Mouse (Mus musculus): ENCODE measurements around the gene Znhit2. TPM values are rescaled to one million over a fixed set of nuclear protein-coding genes. Genes with fewer than 3 reads are reported as not detected.
A peak's percentile ranks its signal among the peaks of the same experiment; 100 is the strongest.

Gene Znhit2
- polyA plus RNA-seq, 1 experiment from 2014 or later: 29.9 TPM

DNA sequence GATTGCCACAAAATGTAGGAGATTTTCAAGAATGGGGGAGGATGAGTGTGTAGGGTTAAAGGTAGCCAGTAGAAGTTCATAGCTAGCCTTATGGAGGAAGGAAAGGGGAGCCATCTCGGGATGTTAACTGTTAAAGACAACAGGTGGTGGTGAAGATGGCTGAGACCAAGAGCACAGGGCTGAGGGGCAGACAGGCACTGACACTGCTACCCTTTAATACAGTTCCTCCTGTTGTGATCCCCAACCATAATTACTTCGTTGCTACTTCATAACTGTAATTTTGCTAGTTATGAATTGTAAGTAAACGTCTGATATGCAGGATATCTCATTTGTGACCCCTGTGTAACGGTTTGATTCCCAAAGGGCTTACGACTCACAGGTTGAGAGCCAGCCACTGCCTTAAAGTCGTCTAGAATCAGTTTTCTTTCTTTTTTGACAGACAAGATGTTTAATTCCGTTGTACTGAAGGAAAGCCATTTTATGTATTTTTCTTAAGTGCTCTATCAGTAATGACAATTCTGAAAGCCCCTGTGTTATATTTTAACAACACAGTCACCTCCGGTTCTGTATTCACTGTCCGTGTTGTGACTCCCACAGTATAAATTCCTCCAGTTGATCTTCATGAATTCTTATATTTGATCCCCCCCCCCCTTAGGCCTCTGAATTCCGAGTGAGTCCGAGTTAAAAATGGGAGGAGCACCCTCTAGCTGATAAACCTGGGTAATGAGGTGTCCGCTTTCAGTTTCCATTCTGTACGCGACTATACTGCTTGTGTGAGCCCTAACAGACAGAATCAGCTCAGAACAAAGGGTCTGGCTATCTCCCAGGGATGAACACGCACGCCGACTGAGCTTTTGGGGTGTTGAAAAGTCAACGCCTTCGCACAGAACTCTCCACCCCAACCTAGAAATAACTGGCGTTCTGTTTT, 15.4 kb upstream of the Znhit2 start:
- peaks cover 23% of the 10 kb centered on the region for H3K36me3 ChIP-seq (ENCODE audit: control insufficient read depth, insufficient read depth, low read length)
- H3K9me3 ChIP-seq (ENCODE audit: control insufficient read depth, low read length): no peaks in the 10 kb centered on the region
- H3K9ac ChIP-seq (ENCODE audit: low read depth, low read length): peak overlapping the region; percentile 94
- H3K27ac ChIP-seq (ENCODE audit: low read length): peak overlapping the region; percentile 97
- H3K4me1 ChIP-seq (ENCODE audit: control insufficient read depth, insufficient read depth, low read length): peaks cover 12% of the 10 kb centered on the region
- peak overlapping the region; percentile 80 for H3K4me3 ChIP-seq (ENCODE audit: low read length)
- H3K27me3 ChIP-seq (replicated peaks; ENCODE audit: control insufficient read depth, insufficient read depth, low read length): no peaks in the 10 kb centered on the region
- ATAC-seq: peak; percentile 54
- peak overlapping the region; percentile 77 for H3K4me2 ChIP-seq (ENCODE audit: low read depth, low read length)
- WGBS: 11% methylated on average over 20 of the region's 20 CpGs

DNA sequence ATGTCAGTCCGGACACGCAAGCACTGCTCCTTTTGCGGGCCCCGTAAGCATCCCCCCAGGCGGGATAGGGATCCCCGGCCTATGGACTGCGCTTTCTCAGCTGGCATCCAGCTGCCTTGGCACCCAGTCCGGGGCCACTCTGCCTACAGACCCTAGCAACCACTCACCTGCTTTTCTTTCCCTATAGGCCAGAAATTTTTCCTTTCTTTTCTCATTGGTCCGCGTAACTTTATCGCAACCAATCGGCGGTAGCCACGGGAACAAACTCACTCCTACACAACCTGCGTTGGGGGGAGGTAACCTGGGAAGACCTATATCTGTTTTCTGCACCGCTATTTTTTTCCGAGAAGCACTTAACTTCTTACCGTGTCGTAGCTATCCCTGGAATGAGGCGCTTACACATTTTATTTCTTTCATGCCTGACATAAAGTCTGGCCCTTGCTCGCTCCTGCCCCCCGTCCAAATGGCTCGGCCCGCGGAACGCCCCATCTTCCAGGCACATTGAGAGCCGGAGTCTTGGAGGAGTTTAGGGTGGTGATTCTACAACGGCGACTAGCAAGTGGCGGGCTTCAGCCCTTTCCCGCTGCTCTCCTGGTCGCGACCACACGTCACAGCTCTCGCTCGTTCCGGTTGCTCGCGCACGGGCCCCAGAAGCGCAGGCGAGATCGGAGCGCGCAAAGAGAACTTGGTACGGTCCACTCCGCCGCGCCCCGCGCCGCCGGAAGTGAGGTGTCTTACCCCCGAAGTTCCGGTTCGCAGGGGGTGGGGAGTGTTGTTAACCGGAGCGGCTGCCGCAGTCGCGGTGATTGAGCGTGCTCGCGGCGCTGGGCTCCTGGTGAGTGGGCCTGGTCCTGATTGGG, 14.5 kb upstream of the Znhit2 start, which contains the start of gene Syvn1:
Syvn1 (plus strand) TSS at position 283 of the 860 bp plus-strand sequence.
- H3K4me2 ChIP-seq (ENCODE audit: low read depth, low read length): peak within 1 kb of the TSS; percentile 77
- peaks cover 12% of the 10 kb centered on the region for H3K4me1 ChIP-seq (ENCODE audit: control insufficient read depth, insufficient read depth, low read length)
- H3K4me3 ChIP-seq (ENCODE audit: low read length): peak within 1 kb of the TSS; percentile 80
- peak; percentile 92 for ATAC-seq
- no peaks in the 10 kb centered on the region for H3K9me3 ChIP-seq (ENCODE audit: control insufficient read depth, low read length)
- H3K36me3 ChIP-seq (ENCODE audit: control insufficient read depth, insufficient read depth, low read length): peaks cover 31% of the 10 kb centered on the region
- under 1% methylated on average over 65 of the region's 65 CpGs for WGBS
- H3K9ac ChIP-seq (ENCODE audit: low read depth, low read length): peak within 1 kb of the TSS; percentile 94
- no peaks in the 10 kb centered on the region for H3K27me3 ChIP-seq (replicated peaks; ENCODE audit: control insufficient read depth, insufficient read depth, low read length)
- H3K27ac ChIP-seq (ENCODE audit: low read length): peak within 1 kb of the TSS; percentile 99

DNA sequence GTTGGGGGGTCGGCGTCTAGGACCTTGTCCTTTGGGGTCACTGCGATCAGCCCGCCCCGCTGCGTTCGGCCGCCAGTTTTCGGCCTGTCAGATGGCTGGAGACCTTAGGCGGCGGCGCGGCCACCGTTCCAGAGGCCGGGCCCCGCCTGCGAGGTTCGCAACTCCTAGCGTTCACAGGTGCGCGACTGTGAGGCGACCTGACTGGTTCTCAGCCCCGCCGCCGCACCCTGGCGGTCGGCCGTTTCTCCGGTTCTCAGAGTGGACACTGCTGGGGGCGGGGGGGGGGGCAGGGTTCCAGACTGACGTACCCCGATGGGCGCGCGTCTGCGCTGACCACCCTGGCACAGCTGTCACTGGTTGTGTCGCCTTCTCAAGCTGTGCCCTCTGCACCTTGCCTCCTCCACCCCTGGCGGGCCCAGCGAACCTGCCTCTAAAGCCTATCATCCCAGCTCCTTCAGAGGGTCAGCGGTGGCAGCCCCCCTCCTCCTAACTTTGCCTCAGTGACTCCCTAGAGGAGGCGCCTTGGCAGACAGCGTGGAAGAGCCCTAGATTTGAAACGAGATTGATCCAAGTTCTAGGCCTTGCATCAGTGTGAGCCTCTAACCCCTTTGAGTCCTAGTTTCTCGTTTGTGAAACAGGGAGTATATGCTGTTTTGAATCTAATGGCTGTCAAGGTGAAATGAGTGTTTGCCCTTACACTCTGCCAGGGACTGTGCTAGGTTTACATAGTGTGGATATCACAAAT, 13.7 kb upstream of the Znhit2 start:
- peak overlapping the region; percentile 77 for H3K4me2 ChIP-seq (ENCODE audit: low read depth, low read length)
- H3K4me1 ChIP-seq (ENCODE audit: control insufficient read depth, insufficient read depth, low read length): peaks cover 12% of the 10 kb centered on the region
- H3K27me3 ChIP-seq (replicated peaks; ENCODE audit: control insufficient read depth, insufficient read depth, low read length): no peaks in the 10 kb centered on the region
- H3K36me3 ChIP-seq (ENCODE audit: control insufficient read depth, insufficient read depth, low read length): peaks cover 35% of the 10 kb centered on the region
- peak overlapping the region; percentile 94 for H3K9ac ChIP-seq (ENCODE audit: low read depth, low read length)
- WGBS: under 1% methylated on average over 41 of the region's 44 CpGs
- ATAC-seq: peak; percentile 34
- no peaks in the 10 kb centered on the region for H3K9me3 ChIP-seq (ENCODE audit: control insufficient read depth, low read length)
- H3K4me3 ChIP-seq (ENCODE audit: low read length): peak overlapping the region; percentile 80
- peak overlapping the region; percentile 99 for H3K27ac ChIP-seq (ENCODE audit: low read length)

DNA sequence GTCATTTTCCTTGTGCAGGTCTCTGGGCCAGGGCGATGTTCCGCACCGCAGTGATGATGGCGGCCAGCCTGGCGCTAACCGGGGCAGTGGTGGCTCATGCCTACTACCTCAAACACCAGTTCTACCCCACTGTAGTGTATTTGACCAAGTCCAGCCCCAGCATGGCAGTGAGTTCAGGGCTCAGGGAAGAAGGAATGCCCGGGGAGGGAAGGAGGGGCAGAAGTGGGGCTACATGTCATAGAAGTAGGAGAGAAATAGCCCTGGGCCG, 13.2 kb upstream of the Znhit2 start:
- Histone ChIP-seq H3K27ac (ENCODE audit: low read length) (no peak overlapping the region), H3K4me2 (ENCODE audit: low read depth, low read length) (peak overlapping the region; percentile 77), H3K9me3 (ENCODE audit: control insufficient read depth, low read length) (no peaks in the 10 kb centered on the region), H3K9ac (ENCODE audit: low read depth, low read length) (peak overlapping the region; percentile 94), H3K27me3 (replicated peaks; ENCODE audit: control insufficient read depth, insufficient read depth, low read length) (no peaks in the 10 kb centered on the region), H3K36me3 (ENCODE audit: control insufficient read depth, insufficient read depth, low read length) (peaks cover 38% of the 10 kb centered on the region), H3K4me3 (ENCODE audit: low read length) (peak overlapping the region; percentile 80), H3K4me1 (ENCODE audit: control insufficient read depth, insufficient read depth, low read length) (peaks cover 12% of the 10 kb centered on the region)
- no peak for ATAC-seq
- 84% methylated on average over 8 of the region's 8 CpGs for WGBS

DNA sequence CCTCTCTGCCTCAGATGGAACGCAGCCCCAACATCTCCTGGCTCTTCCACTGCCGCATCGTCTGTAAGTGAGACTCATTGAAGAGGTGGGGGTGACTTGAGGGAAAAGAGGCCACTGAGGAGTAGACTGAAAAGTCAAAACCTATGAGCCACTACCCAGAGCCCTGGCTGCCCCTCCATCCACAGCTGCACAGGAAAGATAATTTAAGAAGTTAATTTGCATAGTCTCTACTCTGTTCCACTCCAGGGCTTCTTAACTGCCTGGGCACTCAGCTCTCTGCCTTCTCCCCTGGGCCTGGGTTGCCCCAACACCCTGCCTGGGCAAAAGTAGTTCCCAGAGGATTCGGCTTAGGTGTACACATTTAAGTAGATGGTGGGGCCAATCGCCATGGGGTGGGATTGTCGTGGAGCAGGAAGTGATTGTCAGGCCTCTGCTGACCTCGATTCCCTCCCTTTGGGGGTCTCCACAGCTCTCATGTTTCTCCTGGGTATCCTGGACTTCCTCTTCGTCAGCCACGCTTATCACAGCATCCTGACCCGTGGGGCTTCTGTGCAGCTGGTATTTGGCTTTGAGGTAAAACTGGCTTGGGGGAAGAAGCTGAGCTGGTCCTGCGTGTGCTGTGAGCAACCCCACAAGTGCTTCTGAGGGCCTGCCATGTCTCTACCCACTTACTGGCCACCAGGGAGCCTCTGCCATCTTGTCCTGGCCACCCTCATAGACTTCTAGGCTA, 12.1 kb upstream of the Znhit2 start:
- peaks cover 46% of the 10 kb centered on the region for H3K36me3 ChIP-seq (ENCODE audit: control insufficient read depth, insufficient read depth, low read length)
- peak overlapping the region; percentile 94; the same call in 1 of the 2 replicates for H3K9ac ChIP-seq (ENCODE audit: low read depth, low read length)
- no peak for ATAC-seq
- no peaks in the 10 kb centered on the region for H3K27me3 ChIP-seq (replicated peaks; ENCODE audit: control insufficient read depth, insufficient read depth, low read length)
- no peak overlapping the region for H3K4me2 ChIP-seq (ENCODE audit: low read depth, low read length)
- peaks cover 12% of the 10 kb centered on the region for H3K4me1 ChIP-seq (ENCODE audit: control insufficient read depth, insufficient read depth, low read length)
- 83% methylated on average over 11 of the region's 11 CpGs for WGBS
- no peak overlapping the region for H3K4me3 ChIP-seq (ENCODE audit: low read length)
- H3K27ac ChIP-seq (ENCODE audit: low read length): no peak overlapping the region
- H3K9me3 ChIP-seq (ENCODE audit: control insufficient read depth, low read length): no peaks in the 10 kb centered on the region

DNA sequence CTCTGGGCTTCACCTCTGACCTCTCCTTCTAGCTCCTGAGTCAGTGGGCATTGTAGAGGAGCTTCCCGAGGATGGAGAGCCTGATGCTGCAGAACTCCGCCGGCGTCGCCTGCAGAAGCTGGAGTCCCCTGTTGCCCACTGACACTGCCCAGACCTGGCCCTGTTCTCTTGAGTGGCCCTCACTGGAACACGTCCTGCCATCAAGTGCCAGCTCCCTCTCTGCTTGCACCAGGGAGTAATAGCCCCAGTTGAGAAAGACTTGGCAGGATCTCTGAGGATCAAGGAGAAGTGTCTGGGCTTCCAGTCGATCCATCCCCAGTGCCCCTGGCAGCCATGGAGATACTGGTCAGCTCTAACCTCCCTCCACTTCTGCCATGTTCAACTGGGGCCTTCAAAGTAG, 8.5 kb upstream of the Znhit2 start:
- Histone ChIP-seq H3K27me3 (replicated peaks; ENCODE audit: control insufficient read depth, insufficient read depth, low read length) (no peaks in the 10 kb centered on the region), H3K27ac (ENCODE audit: low read length) (no peak overlapping the region), H3K4me3 (ENCODE audit: low read length) (no peak overlapping the region), H3K9ac (ENCODE audit: low read depth, low read length) (no peak overlapping the region), H3K36me3 (ENCODE audit: control insufficient read depth, insufficient read depth, low read length) (peaks cover 53% of the 10 kb centered on the region), H3K4me2 (ENCODE audit: low read depth, low read length) (no peak overlapping the region), H3K9me3 (ENCODE audit: control insufficient read depth, low read length) (no peaks in the 10 kb centered on the region), H3K4me1 (ENCODE audit: control insufficient read depth, insufficient read depth, low read length) (peaks cover 20% of the 10 kb centered on the region)
- no peak for ATAC-seq
- 86% methylated on average over 7 of the region's 7 CpGs for WGBS

DNA sequence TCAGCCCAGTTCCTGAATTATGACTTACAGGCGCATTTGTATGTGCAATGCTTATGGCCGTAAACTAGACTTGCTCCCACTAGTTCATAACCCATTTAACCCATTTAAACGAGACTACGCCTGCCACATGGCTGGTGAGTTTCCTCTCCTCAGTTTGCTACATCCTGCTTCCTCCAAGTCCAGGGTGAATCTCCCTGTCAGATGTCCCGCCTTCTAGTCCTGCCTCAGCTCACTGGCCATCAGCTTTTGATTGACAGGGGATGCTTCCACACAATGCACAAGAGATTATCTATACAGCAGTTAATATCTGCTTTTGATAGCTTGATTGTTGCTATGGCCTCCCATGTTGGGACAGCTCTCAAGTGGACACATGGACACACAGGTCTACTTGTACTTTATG, 6.7 kb upstream of the Znhit2 start:
- Histone ChIP-seq H3K27ac (ENCODE audit: low read length) (no peak overlapping the region), H3K36me3 (ENCODE audit: control insufficient read depth, insufficient read depth, low read length) (peaks cover 43% of the 10 kb centered on the region), H3K9ac (ENCODE audit: low read depth, low read length) (no peak overlapping the region), H3K4me2 (ENCODE audit: low read depth, low read length) (no peak overlapping the region), H3K4me3 (ENCODE audit: low read length) (no peak overlapping the region), H3K27me3 (replicated peaks; ENCODE audit: control insufficient read depth, insufficient read depth, low read length) (no peaks in the 10 kb centered on the region), H3K9me3 (ENCODE audit: control insufficient read depth, low read length) (no peaks in the 10 kb centered on the region), H3K4me1 (ENCODE audit: control insufficient read depth, insufficient read depth, low read length) (peaks cover 18% of the 10 kb centered on the region)
- 80% methylated on average over 5 of the region's 5 CpGs for WGBS
- ATAC-seq: no peak

DNA sequence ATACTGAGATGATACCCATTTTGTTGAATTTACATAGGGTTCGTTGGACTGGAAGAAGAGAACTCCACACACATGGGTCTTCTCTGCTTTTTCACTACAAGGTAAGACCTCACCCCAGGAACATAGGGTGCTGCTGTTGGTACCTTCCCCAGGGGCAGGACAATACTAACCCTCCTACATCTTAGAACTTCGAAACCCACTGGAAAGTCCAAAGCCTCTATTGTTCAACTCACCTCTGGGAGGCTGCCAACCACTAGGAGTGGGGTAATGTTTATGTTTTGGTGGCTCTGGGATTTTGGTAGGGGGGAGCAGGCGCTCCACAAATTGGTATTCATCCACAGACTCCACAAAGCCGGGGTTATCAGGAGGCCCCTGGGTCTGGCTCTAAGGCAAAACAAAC, 4.3 kb upstream of the Znhit2 start:
- ATAC-seq: no peak
- Histone ChIP-seq H3K36me3 (ENCODE audit: control insufficient read depth, insufficient read depth, low read length) (peaks cover 21% of the 10 kb centered on the region), H3K4me2 (ENCODE audit: low read depth, low read length) (peak overlapping the region; percentile 55)

More for the DNA sequence above, 4.3 kb upstream of the Znhit2 start:
- 45% methylated on average over 4 of the region's 4 CpGs for WGBS
- Histone ChIP-seq H3K27ac (ENCODE audit: low read length) (no peak overlapping the region), H3K9me3 (ENCODE audit: control insufficient read depth, low read length) (no peaks in the 10 kb centered on the region), H3K4me3 (ENCODE audit: low read length) (peak overlapping the region; percentile 83), H3K4me1 (ENCODE audit: control insufficient read depth, insufficient read depth, low read length) (peaks cover 19% of the 10 kb centered on the region), H3K9ac (ENCODE audit: low read depth, low read length) (peak overlapping the region; percentile 87), H3K27me3 (replicated peaks; ENCODE audit: control insufficient read depth, insufficient read depth, low read length) (no peaks in the 10 kb centered on the region)
